Mouse (Mus musculus): Measurements from ENCODE around the gene Pla2g1b. TPM values are rescaled to one million over a fixed set of nuclear protein-coding genes. Genes with fewer than 3 reads are reported as not detected.

The Pla2g1b gene
- polyA plus RNA-seq, 1 experiment from 2014 or later = 0.97 TPM

DNA sequence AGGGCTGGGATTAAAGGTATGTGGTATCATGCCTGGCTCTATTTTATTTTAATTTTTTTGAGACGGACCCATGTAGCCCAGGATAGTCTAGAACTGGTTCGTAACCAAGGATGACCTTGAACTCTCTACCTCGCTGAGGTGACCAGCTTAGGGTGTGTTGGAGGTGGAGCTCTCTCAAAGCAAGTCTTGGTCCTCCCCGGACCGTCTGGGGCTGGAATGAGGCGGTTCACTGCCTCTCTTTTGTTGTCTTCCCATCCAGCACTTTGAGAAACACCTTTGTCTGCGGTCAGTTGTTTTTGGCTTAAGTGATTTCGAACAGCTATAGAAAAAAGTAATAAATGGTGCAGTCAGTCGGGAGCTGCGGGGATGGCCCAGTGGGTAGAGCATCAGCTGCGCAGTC lies 21.9 kb upstream of the Pla2g1b start:
- H3K4me2 ChIP-seq (ENCODE audit: low read length) = no peak overlapping the region
- WGBS = 91% methylated on average over 11 of the region's 11 CpGs
- H3K4me1 ChIP-seq (replicated peaks; ENCODE audit: insufficient read depth, low read length) = no peaks in the 10 kb centered on the region
- H3K9me3 ChIP-seq (replicated peaks; ENCODE audit: low read length) = no peaks in the 10 kb centered on the region
- no peak overlapping the region for H3K9ac ChIP-seq (ENCODE audit: low read depth, low read length)
- DNase-seq (ENCODE audit: low spot score) = no peak
- no peak overlapping the region for H3K4me3 ChIP-seq (replicated peaks; ENCODE audit: low read depth, low read length)
- no peak for TF ChIP-seq CTCF (IDR thresholded peaks at IDR 0.05; ENCODE audit: low read depth)
- peaks cover 18% of the 10 kb centered on the region for H3K36me3 ChIP-seq (ENCODE audit: insufficient read depth, low read length)
- H3K27me3 ChIP-seq (ENCODE audit: insufficient read depth, low read length) = no peaks in the 10 kb centered on the region
- ATAC-seq (replicated peaks; ENCODE audit: low FRiP score, low read depth) = no peak
- no peak overlapping the region for H3K27ac ChIP-seq

- no peak overlapping the region for H3K4me3 ChIP-seq (replicated peaks; ENCODE audit: low read depth, low read length)
- WGBS = 84% methylated on average over 17 of the region's 17 CpGs
- ATAC-seq (replicated peaks; ENCODE audit: low FRiP score, low read depth) = no peak
- H3K9me3 ChIP-seq (replicated peaks; ENCODE audit: low read length) = no peaks in the 10 kb centered on the region
- peaks cover 27% of the 10 kb centered on the region for H3K36me3 ChIP-seq (ENCODE audit: insufficient read depth, low read length)
- TF ChIP-seq CTCF (IDR thresholded peaks at IDR 0.05; ENCODE audit: low read depth) = no peak
- DNase-seq (ENCODE audit: low spot score) = no peak
- no peak overlapping the region for H3K9ac ChIP-seq (ENCODE audit: low read depth, low read length)
- H3K27ac ChIP-seq = no peak overlapping the region
- H3K4me2 ChIP-seq (ENCODE audit: low read length) = no peak overlapping the region
- H3K27me3 ChIP-seq (ENCODE audit: insufficient read depth, low read length) = no peaks in the 10 kb centered on the region
- no peaks in the 10 kb centered on the region for H3K4me1 ChIP-seq (replicated peaks; ENCODE audit: insufficient read depth, low read length)
Measured at GRCm38 (mm10) chr5:115447108-115447507, 19.0 kb upstream of the Pla2g1b start.

- no peak for ATAC-seq (replicated peaks; ENCODE audit: low FRiP score, low read depth)
- Histone ChIP-seq H3K4me3 (replicated peaks; ENCODE audit: low read depth, low read length) (no peak overlapping the region), H3K4me2 (ENCODE audit: low read length) (no peak overlapping the region), H3K36me3 (ENCODE audit: insufficient read depth, low read length) (peaks cover 23% of the 10 kb centered on the region), H3K9ac (ENCODE audit: low read depth, low read length) (no peak overlapping the region), H3K4me1 (replicated peaks; ENCODE audit: insufficient read depth, low read length) (no peaks in the 10 kb centered on the region), H3K27ac (no peak overlapping the region), H3K27me3 (ENCODE audit: insufficient read depth, low read length) (no peaks in the 10 kb centered on the region), H3K9me3 (replicated peaks; ENCODE audit: low read length) (no peaks in the 10 kb centered on the region)
- 89% methylated on average over 3 of the region's 3 CpGs for WGBS
- no peak for DNase-seq (ENCODE audit: low spot score)
- TF ChIP-seq CTCF (IDR thresholded peaks at IDR 0.05; ENCODE audit: low read depth) = no peak
Measured at GRCm38 (mm10) chr5:115449247-115449646, 16.8 kb upstream of the Pla2g1b start.

DNA sequence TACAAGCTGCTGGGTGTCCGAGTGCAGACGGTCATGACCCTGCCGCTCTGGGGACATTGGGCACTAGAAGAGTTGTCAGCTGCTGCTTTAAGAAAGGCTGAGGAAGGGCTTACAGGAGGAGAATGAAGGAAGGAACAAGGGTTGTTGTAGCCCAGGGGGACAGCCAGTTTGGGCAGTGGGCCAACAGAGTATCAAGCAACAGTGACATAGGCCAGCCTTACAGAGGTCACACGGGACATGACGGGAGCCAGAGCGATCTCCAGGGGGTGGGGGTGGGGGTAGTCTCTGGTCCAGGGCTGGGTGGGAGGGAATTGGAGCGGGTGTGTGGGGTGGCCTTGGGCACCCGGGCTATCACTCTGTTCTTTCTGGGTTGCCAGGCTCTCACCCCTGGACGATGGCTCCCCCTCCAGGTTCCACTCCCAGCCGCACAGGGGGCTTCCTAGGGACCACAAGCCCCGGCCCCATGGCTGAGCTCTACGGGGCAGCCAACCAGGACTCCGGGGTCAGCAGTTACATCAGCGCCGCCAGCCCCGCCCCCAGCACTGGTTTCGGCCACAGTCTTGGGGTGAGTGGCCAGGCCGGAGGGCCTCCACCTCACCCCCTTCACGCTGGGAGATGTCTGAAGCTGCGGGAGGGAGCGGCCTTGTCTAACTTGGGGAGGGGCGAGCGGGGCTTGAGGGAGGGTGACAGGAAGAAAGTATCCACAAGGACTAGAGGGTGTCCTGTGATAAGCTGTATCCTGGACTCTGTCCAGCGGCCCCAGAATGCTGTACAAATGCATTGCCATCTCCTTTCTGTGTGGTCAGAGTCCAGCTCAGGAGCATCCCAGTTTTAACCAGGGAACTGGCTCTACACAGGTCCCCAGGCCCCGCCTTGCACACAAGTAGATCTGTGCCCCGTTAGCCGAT lies 15.4 kb upstream of the Pla2g1b start:
- 87% methylated on average over 27 of the region's 27 CpGs for WGBS
- no peak overlapping the region for H3K9ac ChIP-seq (ENCODE audit: low read depth, low read length)
- H3K4me3 ChIP-seq (replicated peaks; ENCODE audit: low read depth, low read length) = no peak overlapping the region
- DNase-seq (ENCODE audit: low spot score) (no peak), ATAC-seq (replicated peaks; ENCODE audit: low FRiP score, low read depth) (no peak; the same call in 1 of the 2 replicates)
- no peak overlapping the region for H3K27ac ChIP-seq
- H3K36me3 ChIP-seq (ENCODE audit: insufficient read depth, low read length) = peaks cover 16% of the 10 kb centered on the region
- H3K4me1 ChIP-seq (replicated peaks; ENCODE audit: insufficient read depth, low read length) = no peaks in the 10 kb centered on the region
- TF ChIP-seq CTCF (IDR thresholded peaks at IDR 0.05; ENCODE audit: low read depth) = no peak
- no peaks in the 10 kb centered on the region for H3K27me3 ChIP-seq (ENCODE audit: insufficient read depth, low read length)
- H3K9me3 ChIP-seq (replicated peaks; ENCODE audit: low read length) = no peaks in the 10 kb centered on the region
- H3K4me2 ChIP-seq (ENCODE audit: low read length) = no peak overlapping the region

- WGBS = 65% methylated on average over 12 of the region's 12 CpGs
- ATAC-seq (replicated peaks; ENCODE audit: low FRiP score, low read depth) (no peak), DNase-seq (ENCODE audit: low spot score) (no peak)
- Histone ChIP-seq H3K4me2 (ENCODE audit: low read length) (no peak overlapping the region), H3K9me3 (replicated peaks; ENCODE audit: low read length) (no peaks in the 10 kb centered on the region), H3K27me3 (ENCODE audit: insufficient read depth, low read length) (no peaks in the 10 kb centered on the region), H3K4me3 (replicated peaks; ENCODE audit: low read depth, low read length) (no peak overlapping the region), H3K9ac (ENCODE audit: low read depth, low read length) (0 out of 2 replicates have a peak overlapping the region, but pooled peaks have one; percentile 4), H3K27ac (no peak overlapping the region), H3K36me3 (ENCODE audit: insufficient read depth, low read length) (peaks cover 12% of the 10 kb centered on the region; the same call in 1 of the 2 replicates), H3K4me1 (replicated peaks; ENCODE audit: insufficient read depth, low read length) (no peaks in the 10 kb centered on the region)
- TF ChIP-seq CTCF (IDR thresholded peaks at IDR 0.05; ENCODE audit: low read depth) = no peak
Measured at GRCm38 (mm10) chr5:115454422-115455090, 11.5 kb upstream of the Pla2g1b start.

GRCm38 (mm10) chr5:115455838-115456237 lies 10.2 kb upstream of the Pla2g1b start:
- Histone ChIP-seq H3K9ac (ENCODE audit: low read depth, low read length) (no peak overlapping the region), H3K4me3 (replicated peaks; ENCODE audit: low read depth, low read length) (no peak overlapping the region), H3K4me1 (replicated peaks; ENCODE audit: insufficient read depth, low read length) (no peaks in the 10 kb centered on the region), H3K9me3 (replicated peaks; ENCODE audit: low read length) (no peaks in the 10 kb centered on the region), H3K27ac (no peak overlapping the region), H3K27me3 (ENCODE audit: insufficient read depth, low read length) (no peaks in the 10 kb centered on the region), H3K4me2 (ENCODE audit: low read length) (no peak overlapping the region), H3K36me3 (ENCODE audit: insufficient read depth, low read length) (peaks cover 12% of the 10 kb centered on the region; the same call in 1 of the 2 replicates)
- TF ChIP-seq CTCF (IDR thresholded peaks at IDR 0.05; ENCODE audit: low read depth) = no peak
- ATAC-seq (replicated peaks; ENCODE audit: low FRiP score, low read depth) (no peak), DNase-seq (ENCODE audit: low spot score) (no peak)
- 69% methylated on average over 7 of the region's 7 CpGs for WGBS
